32 mouse cellular contexts compared by ENCODE assay signal in genomic region chr6:77301305-77301704, GRCm38 (mm10). TPM values are rescaled to one million over a fixed set of nuclear protein-coding genes. Genes with fewer than 3 reads are reported as not detected.
"Had no signal": no experiment of that assay in that cellular context is flagged by ENCODE, and none has a peak within 500 bp of the region (broad histone marks: within the 10 kb centered on the region; RNA-seq: fewer than 3 reads in every experiment).

No protein-coding gene starts in this region.

- H3K36me3 ChIP-seq: heart, embryonic 10.5 days; heart, embryonic 12.5 days; hindbrain, embryonic 10.5 days; hindbrain, embryonic 12.5 days; intestine, embryonic 15.5 days; kidney, embryonic 15.5 days; limb, embryonic 10.5 days; limb, embryonic 12.5 days; liver, embryonic 13.5 days; liver, embryonic 15.5 days had no signal

- ATAC-seq: hindbrain, embryonic 16.5 days; inflammation-experienced regulatory T-cells, adult 6 months; intestine, embryonic 15.5 days; intestine, postnatal 0 days; liver, postnatal 0 days had no signal

- H3K4me2 ChIP-seq: heart, embryonic 12.5 days; hindbrain, embryonic 12.5 days; hindbrain, embryonic 14.5 days; intestine, embryonic 15.5 days; kidney, embryonic 15.5 days; limb, embryonic 12.5 days; liver, embryonic 11.5 days; liver, embryonic 13.5 days; liver, embryonic 15.5 days had no signal

- H3K4me1 ChIP-seq: heart, embryonic 10.5 days; hindbrain, embryonic 12.5 days; intestine, embryonic 15.5 days; kidney, embryonic 15.5 days; limb, embryonic 10.5 days; limb, embryonic 12.5 days; liver, embryonic 13.5 days; liver, embryonic 15.5 days had no signal

- H3K4me3 ChIP-seq: gastrocnemius, adult 2 months; heart, embryonic 10.5 days; heart, embryonic 12.5 days; hindbrain, embryonic 10.5 days; hindbrain, embryonic 12.5 days; intestine, embryonic 15.5 days; kidney, embryonic 15.5 days; left cerebral cortex, adult 2 months; limb, embryonic 10.5 days; limb, embryonic 12.5 days; liver, embryonic 13.5 days; liver, embryonic 15.5 days had no signal

- H3K27me3 ChIP-seq: heart, embryonic 12.5 days; hindbrain, embryonic 12.5 days; intestine, embryonic 15.5 days; kidney, embryonic 15.5 days; limb, embryonic 12.5 days; liver, embryonic 13.5 days; liver, embryonic 15.5 days had no signal

- H3K9me3 ChIP-seq: heart, embryonic 10.5 days; heart, embryonic 12.5 days; hindbrain, embryonic 10.5 days; hindbrain, embryonic 12.5 days; intestine, embryonic 15.5 days; kidney, embryonic 15.5 days; limb, embryonic 10.5 days; limb, embryonic 12.5 days; liver, embryonic 13.5 days; liver, embryonic 15.5 days had no signal

- H3K27ac ChIP-seq: gastrocnemius, adult 2 months; heart, embryonic 10.5 days; hindbrain, embryonic 10.5 days; hindbrain, embryonic 12.5 days; hindbrain, embryonic 14.5 days; intestine, embryonic 15.5 days; kidney, embryonic 15.5 days; left cerebral cortex, adult 2 months; limb, embryonic 10.5 days; limb, embryonic 12.5 days; liver, embryonic 13.5 days; liver, embryonic 15.5 days had no signal

- DNase-seq: gastrocnemius, adult 2 months; gastrocnemius, postnatal 10 days; gastrocnemius, postnatal 25 days; heart, adult 18-20 months; heart, postnatal 10 days; heart, postnatal 4 days; kidney, adult 2 months; kidney, adult 9 months; kidney, postnatal 10 days; kidney, postnatal 25 days; kidney, postnatal 4 days; liver; liver, embryonic 13.5 days; liver, postnatal 0 days had no signal

- H3K9ac ChIP-seq: heart, embryonic 12.5 days; hindbrain, embryonic 12.5 days; hindbrain, embryonic 14.5 days; intestine, embryonic 15.5 days; kidney, embryonic 15.5 days; limb, embryonic 12.5 days; liver, embryonic 13.5 days; liver, embryonic 15.5 days; liver, postnatal 0 days had no signal

RNA-seq across cellular contexts. Expression of gene Lrrtm1, which starts 58.8 kb away (rescaled TPM):
- total RNA-seq: gastrocnemius, adult 2 months; gastrocnemius, postnatal 25 days; granulocyte monocyte progenitor cell, adult 5-6 weeks; heart, adult 18-20 months; heart, adult 8-10 months; heart, postnatal 25 days had no signal
- polyA plus RNA-seq: inflammation-experienced regulatory T-cells, adult 6 months; liver, postnatal 0 days had no signal
